25 mouse cellular contexts compared by ENCODE assay signal in genomic region chr1:81841966-81842365, GRCm38 (mm10).
"Had no signal": no experiment of that assay in that cellular context is flagged by ENCODE, and none has a peak within 500 bp of the region (broad histone marks: within the 10 kb centered on the region; RNA-seq: fewer than 3 reads in every experiment).

No protein-coding gene starts in this region.

- H3K4me1 ChIP-seq: hindbrain, embryonic 13.5 days; hindbrain, embryonic 15.5 days; limb, embryonic 10.5 days; limb, embryonic 12.5 days; liver, embryonic 13.5 days had no signal

- H3K27ac ChIP-seq: gastrocnemius, adult 2 months; heart, adult 2 months; hindbrain, embryonic 13.5 days; hindbrain, embryonic 15.5 days; hindbrain, postnatal 0 days; left cerebral cortex, adult 2 months; limb, embryonic 10.5 days; limb, embryonic 12.5 days; liver, embryonic 13.5 days had no signal

- H3K36me3 ChIP-seq: hindbrain, embryonic 13.5 days; hindbrain, embryonic 15.5 days; limb, embryonic 10.5 days; limb, embryonic 12.5 days; liver, embryonic 13.5 days had no signal

- H3K4me2 ChIP-seq: heart, embryonic 11.5 days; hindbrain, embryonic 13.5 days; hindbrain, embryonic 15.5 days; limb, embryonic 12.5 days; liver, embryonic 11.5 days; liver, embryonic 13.5 days had no signal

- H3K9me3 ChIP-seq: hindbrain, embryonic 13.5 days; hindbrain, embryonic 15.5 days; limb, embryonic 10.5 days; limb, embryonic 12.5 days; liver, embryonic 13.5 days had no signal

- ATAC-seq: hindbrain, postnatal 0 days; intestine, embryonic 16.5 days had no signal

- H3K4me3 ChIP-seq: gastrocnemius, adult 2 months; heart, adult 2 months; hindbrain, embryonic 13.5 days; hindbrain, embryonic 15.5 days; left cerebral cortex, adult 2 months; limb, embryonic 10.5 days; limb, embryonic 12.5 days; liver, embryonic 13.5 days had no signal

- H3K27me3 ChIP-seq: hindbrain, embryonic 13.5 days; hindbrain, embryonic 15.5 days; limb, embryonic 12.5 days; liver, embryonic 13.5 days had no signal

- DNase-seq: gastrocnemius, adult 2 months; gastrocnemius, postnatal 10 days; gastrocnemius, postnatal 25 days; heart, adult 11 months; heart, adult 2 months; heart, postnatal 10 days; heart, postnatal 4 days; kidney, adult 18-20 months; kidney, adult 8-10 months; kidney, postnatal 10 days; kidney, postnatal 25 days; kidney, postnatal 4 days; layer of hippocampus, adult 9-11 months; layer of hippocampus, postnatal 36 days; liver; liver, embryonic 13.5 days had no signal

- H3K9ac ChIP-seq: hindbrain, embryonic 13.5 days; hindbrain, embryonic 15.5 days; limb, embryonic 12.5 days; liver, embryonic 13.5 days had no signal
